Mouse (Mus musculus) lung, adult 2 months (tissue): ENCODE measurements around the gene Xrcc1. TPM values are rescaled to one million over a fixed set of nuclear protein-coding genes. Genes with fewer than 3 reads are reported as not detected.

Experiments used
- DNase-seq: peaks from one replicate; pipeline ENCODE4 v3.0.0; 2022
- H3K4me1 ChIP-seq: fragments of 200-500 bp; 2 replicates; pipeline ENCODE4 v1.6.1; 2011; ENCODE audit warnings: low read length; ENCODE audit not compliant: control insufficient read depth, insufficient read depth
- H3K4me3 ChIP-seq: fragments of 200-500 bp; replicated peaks from 2 replicates; pipeline ENCODE3; 2011; ENCODE audit warnings: low read depth, mild to moderate bottlenecking, control low read depth, low read length; ENCODE audit errors: extremely low read depth
- CTCF ChIP-seq: fragments of 200-500 bp; IDR thresholded peaks from 2 replicates; pipeline ENCODE4 v1.5.1; 2011; ENCODE audit warnings: mild to moderate bottlenecking, low read length, control low read depth; ENCODE audit not compliant: insufficient read depth
- POLR2A ChIP-seq: fragments of 200-500 bp; IDR thresholded peaks from 2 replicates; pipeline ENCODE4 v1.6.1; 2011; ENCODE audit warnings: low read depth, mild to moderate bottlenecking, control low read depth, low read length, borderline replicate concordance; ENCODE audit errors: extremely low read depth
- WGBS: fragments of 180-500 bp; shearing (Covaris S2); methylation state at CpG from one replicate; pipeline ENCODE4 v1.1.7; 2018; 5-methylcytosine and 5-hydroxymethylcytosine counted together
- polyA plus RNA-seq: library from polyadenylated mRNA; depleted of rRNA; stranded (reverse); fragments of >200 nt; gene quantifications from 2 replicates; pipeline ENCODE4 v1.2.3, GENCODE M21; 2012

Xrcc1 gene
- polyA plus RNA-seq, 1 experiment = 40.5 TPM

- 81% methylated on average over 4 of the region's 4 CpGs for WGBS
- Histone ChIP-seq H3K4me3 (no peak overlapping the region), H3K4me1 (no peaks in the 10 kb centered on the region)
- no peak for DNase-seq
- TF ChIP-seq POLR2A (no peak), CTCF (no peak)
Measured at GRCm38 (mm10) chr7:24561450-24561849, 15.4 kb downstream of the Xrcc1 start.

GRCm38 (mm10) chr7:24563191-24563836 is 17.2 kb downstream of the Xrcc1 start:
- TF ChIP-seq POLR2A (no peak), CTCF (no peak)
- H3K4me3 ChIP-seq = no peak overlapping the region
- no peaks in the 10 kb centered on the region for H3K4me1 ChIP-seq
- DNase-seq = no peak
- 84% methylated on average over 8 of the region's 8 CpGs for WGBS

- no peak for DNase-seq
- no peaks in the 10 kb centered on the region for H3K4me1 ChIP-seq
- no peak for TF ChIP-seq CTCF
- TF ChIP-seq POLR2A = no peak
- no peak overlapping the region for H3K4me3 ChIP-seq
- 88% methylated on average over 4 of the region's 4 CpGs for WGBS
Measured at GRCm38 (mm10) chr7:24563837-24564206, 17.7 kb downstream of the Xrcc1 start.

GRCm38 (mm10) chr7:24564607-24565265 is 18.6 kb downstream of the Xrcc1 start:
- WGBS = 59% methylated on average over 6 of the region's 6 CpGs
- peak; percentile 94 for TF ChIP-seq CTCF
- no peak for TF ChIP-seq POLR2A
- H3K4me1 ChIP-seq = no peaks in the 10 kb centered on the region

GRCm38 (mm10) chr7:24565627-24566026 is 19.5 kb downstream of the Xrcc1 start:
- no peak for TF ChIP-seq CTCF
- no peak for TF ChIP-seq POLR2A
- 94% methylated on average over 11 of the region's 11 CpGs for WGBS
- no peaks in the 10 kb centered on the region for H3K4me1 ChIP-seq
- H3K4me3 ChIP-seq = no peak overlapping the region
- no peak for DNase-seq

More at GRCm38 (mm10) chr7:24564607-24565265, 18.6 kb downstream of the Xrcc1 start:
- H3K4me3 ChIP-seq = no peak overlapping the region
- DNase-seq = peak; percentile 71

- Histone ChIP-seq H3K4me3 (no peak overlapping the region), H3K4me1 (no peaks in the 10 kb centered on the region)
- WGBS = 93% methylated on average over 9 of the region's 9 CpGs
- TF ChIP-seq CTCF = no peak
- TF ChIP-seq POLR2A = no peak
- no peak for DNase-seq
Measured at GRCm38 (mm10) chr7:24566206-24566605, 20.1 kb downstream of the Xrcc1 start.

GRCm38 (mm10) chr7:24568512-24568911 is 22.4 kb downstream of the Xrcc1 start:
- no peak overlapping the region for H3K4me3 ChIP-seq
- no peak for DNase-seq

GRCm38 (mm10) chr7:24571071-24571470 is 25.0 kb downstream of the Xrcc1 start:
- TF ChIP-seq POLR2A = no peak
- no peak for TF ChIP-seq CTCF
- no peaks in the 10 kb centered on the region for H3K4me1 ChIP-seq

More at GRCm38 (mm10) chr7:24568512-24568911, 22.4 kb downstream of the Xrcc1 start:
- no peaks in the 10 kb centered on the region for H3K4me1 ChIP-seq
- no peak for TF ChIP-seq POLR2A
- TF ChIP-seq CTCF = no peak
- 87% methylated on average over 4 of the region's 4 CpGs for WGBS

GRCm38 (mm10) chr7:24572455-24572854 is 26.4 kb downstream of the Xrcc1 start:
- TF ChIP-seq POLR2A (no peak), CTCF (no peak)
- 62% methylated on average over 5 of the region's 5 CpGs for WGBS
- Histone ChIP-seq H3K4me1 (no peaks in the 10 kb centered on the region), H3K4me3 (no peak overlapping the region)
- DNase-seq = no peak

More at GRCm38 (mm10) chr7:24571071-24571470, 25.0 kb downstream of the Xrcc1 start:
- no peak for DNase-seq
- no peak overlapping the region for H3K4me3 ChIP-seq
- 80% methylated on average over 4 of the region's 4 CpGs for WGBS

- no peak for DNase-seq
- WGBS = 48% methylated on average over 12 of the region's 12 CpGs
- Histone ChIP-seq H3K4me1 (no peaks in the 10 kb centered on the region), H3K4me3 (no peak overlapping the region)
- TF ChIP-seq POLR2A (no peak), CTCF (no peak)
Measured at GRCm38 (mm10) chr7:24574224-24574796, 28.2 kb downstream of the Xrcc1 start.
